Mouse (Mus musculus) c-Kit-positive CD71-positive TER-119-negative erythroid progenitor cells, embryonic 14.5 days (primary cell): ENCODE results near the gene Ugt2b37.
"Not testable (repeated sequence)": the region's sequence is repeated elsewhere in the genome, so short reads cannot be mapped to it uniquely, and the experiment has no call there.

Experiments
- DNase-seq: peaks from one replicate; pipeline ENCODE4 v3.0.0-alpha.2; 2013; ENCODE audit warnings: low read depth

Gene Ugt2b37

DNA sequence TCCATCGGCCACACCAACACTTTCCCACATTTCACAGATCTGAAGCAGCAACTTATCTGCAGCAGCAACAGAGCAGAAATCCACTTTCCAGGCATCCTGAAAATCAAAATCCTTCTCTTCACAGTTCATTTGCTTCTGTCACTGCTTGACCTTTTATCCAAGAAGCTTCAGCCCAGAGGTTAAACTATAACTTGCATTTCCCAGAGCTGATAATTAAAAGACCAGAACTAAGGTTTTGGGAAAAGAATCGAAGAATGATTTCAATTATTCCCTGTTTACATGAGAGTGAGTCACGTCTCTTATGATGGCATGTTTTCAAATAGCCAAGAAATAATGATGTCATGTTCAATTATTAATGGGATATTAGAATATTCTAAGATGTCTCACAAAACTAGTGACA lies at the start of gene Ugt2b37:
Ugt2b37 (minus strand) TSS at position 129 of the 400 bp plus-strand sequence.
- not testable (repeated sequence) for DNase-seq

DNA sequence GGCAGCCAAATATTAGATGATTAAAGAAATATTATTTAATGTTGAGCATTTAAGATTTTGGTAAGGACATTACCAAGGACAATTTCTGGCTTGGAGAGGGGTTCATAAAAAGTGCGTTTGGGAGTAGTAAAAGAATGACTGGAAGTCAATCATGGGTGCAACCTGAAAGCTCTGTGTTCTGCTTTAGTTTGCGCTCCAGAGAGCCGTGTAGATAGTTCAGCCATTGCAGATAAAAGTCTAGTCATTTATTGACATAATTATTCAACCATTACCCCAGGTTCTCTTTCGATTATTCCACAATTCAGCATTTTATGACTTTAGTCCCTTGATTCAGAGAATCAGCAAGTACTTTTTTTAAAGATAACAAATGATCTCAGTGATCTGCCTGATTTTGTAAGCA lies 31.6 kb upstream of the Ugt2b37 start:
- DNase-seq: not testable (repeated sequence)

DNA sequence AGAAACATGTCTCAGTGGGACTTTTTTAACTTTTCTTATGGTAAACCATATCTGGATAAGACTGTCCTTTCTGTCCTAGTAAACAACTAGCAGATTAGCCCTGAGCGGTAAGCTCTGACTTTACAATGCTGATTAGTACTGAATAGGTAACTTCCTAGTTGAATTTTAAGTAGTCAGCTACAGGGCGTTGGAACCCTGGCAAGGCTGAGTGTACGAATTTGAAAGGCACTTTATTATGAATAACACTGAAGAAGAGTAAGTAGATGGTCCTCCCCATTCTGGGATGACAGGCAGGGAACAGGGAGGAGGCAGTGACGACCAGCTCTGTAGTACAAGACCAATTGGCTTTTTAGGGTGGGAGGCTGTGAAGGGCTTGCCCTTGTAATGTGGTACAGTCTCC lies 21.4 kb upstream of the Ugt2b37 start:
- DNase-seq: not testable (repeated sequence)

DNA sequence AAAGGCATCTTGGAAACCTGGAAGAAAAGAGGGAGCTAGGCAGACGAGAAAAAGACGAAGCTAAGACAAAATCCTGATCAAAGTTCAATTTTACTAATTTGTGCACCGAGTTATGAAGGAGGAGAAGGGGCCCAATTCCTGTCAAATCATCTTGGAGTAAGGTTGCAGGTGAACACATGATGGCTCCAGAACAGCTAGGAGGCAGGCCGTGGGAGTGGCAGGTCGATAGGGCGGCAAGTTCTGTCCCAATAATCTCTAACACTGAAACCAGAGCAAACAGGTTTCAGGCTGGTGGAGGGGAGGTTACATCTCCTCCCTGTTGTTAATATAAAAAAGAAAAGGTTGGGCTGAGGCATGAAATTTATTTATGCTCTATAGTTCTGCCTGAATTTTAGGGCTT lies 21.0 kb upstream of the Ugt2b37 start:
- no peak for DNase-seq

DNA sequence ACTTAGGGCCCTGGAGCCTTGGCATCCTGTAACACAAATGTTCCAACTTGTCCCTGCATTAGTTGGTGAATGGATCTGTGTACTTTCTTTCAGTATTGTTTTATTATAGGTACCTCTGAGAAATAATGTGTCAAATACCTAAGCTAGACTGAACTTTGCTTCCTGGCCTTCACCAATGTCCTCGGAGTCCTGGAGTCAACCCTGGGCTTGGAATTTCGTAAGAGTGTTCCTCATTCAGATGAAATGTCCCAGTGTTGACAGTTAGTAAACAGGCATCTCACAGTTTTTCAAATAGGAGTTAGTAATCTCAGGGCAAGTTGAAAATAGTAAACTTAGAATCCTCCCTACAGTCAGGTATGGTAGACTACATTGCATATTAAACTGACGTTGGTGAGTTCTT lies 1.2 kb upstream of the Ugt2b37 start:
- DNase-seq: no peak

DNA sequence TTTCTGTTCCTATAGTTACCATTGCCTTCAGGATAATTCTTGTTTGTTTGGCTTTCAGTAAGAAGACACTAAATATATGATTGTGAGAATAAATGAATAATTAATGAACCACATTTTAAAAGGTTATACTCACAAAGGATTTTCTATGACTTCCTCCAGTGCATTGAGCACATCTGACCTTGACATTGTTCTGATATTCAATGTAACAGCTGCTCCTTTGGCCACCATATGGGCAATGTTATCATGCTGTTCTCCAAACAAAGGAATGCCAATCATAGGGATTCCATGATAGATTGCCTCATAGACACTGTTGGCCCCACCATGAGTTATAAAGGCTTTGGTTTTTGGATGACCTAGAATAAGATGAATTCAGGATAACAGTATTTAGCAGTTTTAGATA lies 12.5 kb downstream of the Ugt2b37 start:
- not testable (repeated sequence) for DNase-seq

DNA sequence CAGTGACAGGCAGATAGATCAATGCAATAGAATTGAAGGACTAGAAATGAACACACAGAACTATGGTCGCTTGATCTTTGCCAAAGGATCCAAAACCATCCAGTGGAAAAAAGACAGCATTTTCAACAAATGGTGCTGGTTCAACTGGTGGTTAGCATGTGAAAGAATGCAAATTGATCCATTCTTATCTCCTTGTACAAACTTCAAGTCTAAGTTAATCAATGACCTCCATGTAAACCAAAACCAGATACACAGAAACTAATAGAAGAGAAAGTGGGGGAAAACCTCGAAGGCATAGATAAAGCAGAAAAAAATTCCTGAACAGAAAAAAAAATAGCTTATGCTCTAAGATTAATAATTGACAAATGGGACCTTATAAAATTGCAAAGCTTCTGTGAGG lies 58.2 kb downstream of the Ugt2b37 start:
- DNase-seq: not testable (repeated sequence)
